Mouse (Mus musculus) testis, adult 2 months (tissue): ENCODE measurements around the gene Tns2.

Experiments used
- CTCF ChIP-seq: fragments of 200-500 bp; IDR thresholded peaks from 2 replicates; pipeline ENCODE4 v1.5.1; 2012; ENCODE audit warnings: low read depth, mild to moderate bottlenecking, inconsistent platforms, low read length, moderate library complexity; ENCODE audit not compliant: control insufficient read depth, insufficient read depth, insufficient replicate concordance
- POLR2A ChIP-seq: fragments of 200-500 bp; IDR thresholded peaks from 2 replicates; pipeline ENCODE4 v1.6.1; 2012; ENCODE audit warnings: low read depth, mild to moderate bottlenecking, inconsistent platforms, low read length, moderate library complexity; ENCODE audit not compliant: control insufficient read depth

DNA sequence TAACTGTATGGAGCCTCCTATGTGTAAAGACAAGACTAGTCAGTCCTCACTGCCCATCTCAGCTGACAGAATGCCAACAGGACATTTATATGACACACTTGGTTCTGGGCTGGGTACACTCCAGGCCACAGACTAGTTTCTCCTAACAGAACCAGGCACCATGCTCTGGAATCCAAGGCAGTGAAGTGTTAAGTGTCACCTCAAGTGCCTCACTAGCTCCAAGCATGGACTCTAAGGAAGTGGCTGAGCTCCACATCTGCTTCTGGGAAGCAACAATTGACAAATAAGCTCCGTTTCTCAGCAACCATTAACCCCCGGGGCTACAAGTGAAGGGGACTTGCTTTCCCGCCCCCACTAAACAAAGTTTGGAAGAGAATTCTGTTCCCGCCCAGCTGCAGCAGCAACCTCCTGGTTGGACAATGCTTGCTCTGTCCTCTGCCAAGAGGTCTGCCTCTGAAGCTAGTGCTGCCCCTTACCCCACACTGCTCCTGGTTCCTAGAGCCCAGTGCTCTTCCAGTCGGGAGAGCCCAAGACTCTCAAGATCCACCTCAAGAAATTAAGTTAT is 2.1 kb upstream of the Tns2 start:
- TF ChIP-seq CTCF (no peak), POLR2A (no peak)
